Mouse (Mus musculus) spleen, adult 12 weeks (tissue): ENCODE measurements around the gene Prm1.
"Not testable (repeated sequence)": the region's sequence is repeated elsewhere in the genome, so short reads cannot be mapped to it uniquely, and the experiment has no call there.

Experiments
- DNase-seq: peaks from one replicate; pipeline ENCODE4 v3.0.0; 2022; ENCODE audit warnings: low spot score

Gene Prm1

DNA sequence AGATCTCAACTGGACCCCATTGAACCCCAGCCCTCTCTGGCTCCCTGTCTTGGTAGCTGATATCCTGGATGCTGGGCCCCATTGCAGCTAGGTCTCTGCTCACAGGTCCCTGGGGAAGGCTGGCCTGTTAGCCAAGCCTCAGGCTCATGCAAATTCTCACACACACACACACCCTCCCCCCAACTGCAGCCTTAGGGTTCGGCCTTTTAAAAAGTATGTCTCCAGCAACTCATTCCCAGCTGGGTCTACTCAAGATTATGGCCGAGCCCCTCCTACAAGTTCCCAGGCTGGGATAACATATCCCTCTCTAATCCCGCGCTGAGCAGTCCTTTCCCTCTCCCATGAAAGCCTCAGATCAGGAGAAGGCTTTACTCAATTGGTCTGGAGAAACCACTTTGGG, 15.7 kb upstream of the Prm1 start:
- DNase-seq = no peak

DNA sequence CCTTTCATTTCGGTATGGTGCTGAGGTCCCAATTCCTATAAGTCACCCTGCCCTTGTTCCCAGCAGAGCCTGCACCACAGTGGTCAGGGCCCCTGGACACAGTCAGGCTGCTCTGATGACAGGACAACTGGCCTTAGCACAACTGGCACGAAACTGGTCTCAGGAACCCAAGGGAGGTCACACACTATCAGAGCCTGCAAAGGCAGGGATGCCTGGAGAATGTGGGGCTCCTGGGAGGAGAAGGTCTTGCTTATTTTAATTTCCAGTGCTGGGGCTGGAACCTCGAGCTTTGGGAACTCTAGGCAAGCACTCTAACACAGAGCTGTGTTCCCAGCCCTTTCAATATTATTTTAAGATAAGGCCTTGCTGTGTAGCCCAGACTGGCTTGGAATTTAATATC, 14.3 kb upstream of the Prm1 start:
- no peak for DNase-seq

DNA sequence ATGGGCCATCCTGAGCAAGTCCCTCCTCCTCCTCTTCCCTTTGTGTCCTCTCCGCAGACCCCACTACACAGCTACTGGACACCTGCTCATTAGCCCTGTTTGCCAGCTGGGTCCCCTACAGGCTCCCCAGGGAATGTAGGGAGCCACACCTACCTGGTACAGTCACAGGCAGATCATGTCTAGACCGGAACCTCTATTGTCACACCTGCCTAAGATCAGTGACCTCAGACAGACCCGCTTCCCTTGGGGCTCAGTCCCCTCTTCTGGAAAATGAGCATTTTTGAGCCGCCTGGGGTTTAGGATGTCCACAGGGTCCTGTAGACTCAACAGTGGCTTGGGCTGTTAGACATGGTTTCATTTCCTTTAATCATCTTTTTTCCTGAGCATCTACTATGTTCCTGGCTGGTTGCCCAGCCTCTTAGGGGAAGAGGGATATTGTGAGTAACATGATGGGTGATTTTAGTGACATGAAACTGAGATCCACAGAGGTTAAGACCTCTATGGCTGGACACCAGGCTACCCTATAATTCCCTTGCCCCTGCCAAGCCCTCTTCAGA, 13.0 kb upstream of the Prm1 start:
- no peak for DNase-seq

DNA sequence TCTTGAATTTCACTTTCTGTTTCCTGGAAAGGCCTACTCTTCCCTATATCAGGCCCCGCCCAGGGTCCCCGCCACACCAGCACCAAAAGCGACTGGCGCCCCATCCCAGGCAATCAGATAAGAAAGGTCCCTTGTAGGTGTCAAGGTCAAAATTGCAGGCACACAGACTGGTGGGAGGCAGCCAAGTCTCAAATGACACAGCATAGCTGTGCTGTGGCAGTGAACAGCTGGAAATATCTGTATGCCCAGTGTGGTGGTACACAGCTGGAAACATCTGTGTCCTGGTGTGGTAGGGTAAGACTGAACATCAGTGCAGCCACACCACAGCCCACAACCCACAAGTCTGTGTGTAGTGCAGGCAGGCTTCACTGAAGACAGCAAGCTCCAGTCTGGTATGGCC, 9.2 kb upstream of the Prm1 start:
- no peak for DNase-seq

DNA sequence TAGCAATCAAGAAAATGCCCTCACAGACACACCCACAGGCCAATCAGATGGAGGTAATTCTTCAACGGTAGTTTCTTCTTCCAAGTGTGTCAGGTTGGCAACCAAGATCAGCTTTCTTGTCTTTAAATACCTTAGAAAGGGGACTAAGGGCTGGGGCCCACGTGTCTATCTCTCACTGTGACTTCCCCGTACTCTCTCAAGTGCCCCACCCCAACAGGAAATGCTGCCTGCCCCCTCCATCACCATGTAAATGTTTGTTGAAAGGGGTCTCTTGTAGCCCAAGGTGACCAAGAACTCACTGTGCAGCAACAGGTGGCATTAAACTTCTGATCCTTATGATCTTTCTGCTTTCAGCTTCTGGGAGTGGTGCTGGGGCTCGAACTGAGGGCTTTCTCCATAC, 8.1 kb upstream of the Prm1 start:
- DNase-seq = no peak

- no peak for DNase-seq
These were observed 7.3 kb upstream of the Prm1 start, which contains the start of gene Gm11172 for GRCm38 (mm10) chr16:10812865-10813371. Gm11172 (plus strand) TSS chr16:10812915.

DNA sequence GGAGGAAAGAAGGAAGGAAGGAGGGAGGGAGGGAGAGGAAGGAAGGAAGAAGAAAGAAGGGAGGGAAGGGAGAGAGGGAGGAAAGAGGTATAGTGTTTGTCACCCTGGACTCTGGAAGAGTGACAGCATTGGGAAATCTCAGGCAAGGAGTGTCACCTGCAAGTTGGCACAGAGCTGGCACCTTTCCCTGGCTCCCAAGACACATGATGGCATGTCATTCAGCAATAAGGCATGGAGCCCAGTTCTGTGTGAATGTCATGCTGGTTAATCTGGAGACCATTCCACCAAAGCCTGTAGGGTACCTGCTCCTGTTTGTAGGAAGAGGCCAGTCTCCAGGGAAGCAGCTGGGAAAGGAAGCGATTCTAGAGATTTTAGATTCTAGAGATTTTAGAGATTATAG, 4.7 kb upstream of the Prm1 start:
- DNase-seq = no peak

GRCm38 (mm10) chr16:10802420-10802819, 3.2 kb downstream of the Prm1 start:
- DNase-seq = not testable (repeated sequence)

- no peak for DNase-seq
These were observed 9.6 kb downstream of the Prm1 start, which contains the start of gene Prm2 for GRCm38 (mm10) chr16:10796034-10796433. Prm2 (minus strand) TSS chr16:10796134.

DNA sequence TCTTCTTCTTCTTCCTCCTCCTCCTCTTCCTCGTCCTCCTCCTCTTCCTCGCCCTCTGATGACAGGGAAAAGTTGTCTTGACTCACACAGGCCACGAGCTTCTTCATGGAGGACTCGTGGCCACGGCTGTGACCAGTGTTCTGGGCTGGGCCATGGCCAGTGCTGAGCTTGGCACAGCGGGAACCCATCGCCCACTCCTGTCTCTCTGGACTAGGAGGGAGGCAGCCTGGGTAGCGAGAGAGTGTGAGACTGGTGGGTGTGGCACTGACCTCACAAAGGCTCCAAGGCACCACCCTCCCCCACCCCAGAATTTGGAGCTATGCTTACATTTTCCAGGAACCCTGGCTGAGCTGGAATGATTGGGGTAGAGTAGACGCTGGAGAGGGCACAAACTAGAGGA, 14.9 kb downstream of the Prm1 start, which contains the start of gene Prm3:
Prm3 (minus strand) TSS at position 213 of the 400 bp plus-strand sequence.
- DNase-seq = no peak

DNA sequence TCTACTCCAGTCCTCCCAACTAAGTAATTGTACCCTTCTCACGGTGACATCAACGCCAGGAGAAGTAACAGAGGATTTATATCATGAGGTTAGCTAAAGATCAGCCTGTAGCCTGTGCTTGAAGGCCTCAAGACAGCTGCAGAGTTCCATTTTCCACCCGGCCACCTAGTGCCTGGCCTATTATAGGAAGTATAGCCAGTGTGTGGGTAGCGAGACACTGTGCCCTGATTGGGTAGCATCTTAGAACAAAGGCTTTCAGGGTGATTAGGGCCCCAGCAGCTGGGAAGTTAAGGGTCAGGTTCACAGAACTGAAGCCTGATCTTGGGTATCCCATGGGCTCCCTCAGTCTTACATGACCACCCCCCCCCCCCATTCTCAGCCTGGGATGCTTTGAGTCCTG, 16.8 kb downstream of the Prm1 start:
- no peak for DNase-seq

DNA sequence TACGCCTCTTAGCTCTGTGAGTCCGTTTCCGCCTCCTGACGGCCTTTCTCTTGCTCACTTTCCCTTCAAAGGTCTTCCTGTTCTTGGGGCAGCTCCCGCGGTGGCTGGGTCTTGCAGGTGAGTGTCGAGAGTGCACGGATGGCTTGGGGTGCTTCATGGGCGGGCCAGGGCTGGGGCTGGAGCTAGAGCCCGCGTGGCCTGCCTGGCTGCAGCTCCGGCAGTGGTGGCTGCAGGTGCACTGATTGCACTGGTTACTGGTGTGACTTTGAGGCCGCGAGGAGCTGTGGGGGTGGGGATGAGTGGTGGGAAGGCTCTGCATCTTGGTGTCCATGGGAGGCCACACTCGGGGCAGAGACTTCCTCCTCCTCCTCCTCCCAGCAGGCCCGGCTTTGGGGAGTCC, 17.4 kb downstream of the Prm1 start, which contains the start of gene Tnp2:
Tnp2 (minus strand) TSS at position 390 of the 400 bp plus-strand sequence.
- no peak for DNase-seq

DNA sequence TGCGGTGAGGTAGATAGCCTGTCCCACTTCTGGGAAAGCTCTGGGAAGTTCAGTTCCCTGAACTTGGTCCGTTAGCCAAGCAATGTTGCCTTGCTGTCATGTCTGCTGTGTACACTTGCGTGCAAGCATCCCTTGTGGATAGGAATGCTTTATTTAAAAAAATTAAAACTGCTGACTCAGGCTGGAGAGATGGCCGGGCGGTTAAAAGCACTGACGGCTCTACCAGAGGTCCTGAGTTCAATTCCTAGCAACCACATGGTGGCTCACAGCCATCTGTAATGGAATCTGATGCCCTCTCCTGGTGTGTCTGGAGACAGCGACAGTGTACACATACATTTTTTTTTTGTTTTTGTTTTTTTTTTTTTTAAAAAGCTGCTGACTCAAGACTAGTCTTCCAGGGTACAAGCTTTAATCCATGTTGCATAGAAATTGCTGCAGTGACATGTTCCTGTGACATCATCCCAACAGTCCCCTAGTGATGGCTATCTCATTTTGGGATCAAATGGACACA, 18.0 kb downstream of the Prm1 start:
- no peak for DNase-seq

DNA sequence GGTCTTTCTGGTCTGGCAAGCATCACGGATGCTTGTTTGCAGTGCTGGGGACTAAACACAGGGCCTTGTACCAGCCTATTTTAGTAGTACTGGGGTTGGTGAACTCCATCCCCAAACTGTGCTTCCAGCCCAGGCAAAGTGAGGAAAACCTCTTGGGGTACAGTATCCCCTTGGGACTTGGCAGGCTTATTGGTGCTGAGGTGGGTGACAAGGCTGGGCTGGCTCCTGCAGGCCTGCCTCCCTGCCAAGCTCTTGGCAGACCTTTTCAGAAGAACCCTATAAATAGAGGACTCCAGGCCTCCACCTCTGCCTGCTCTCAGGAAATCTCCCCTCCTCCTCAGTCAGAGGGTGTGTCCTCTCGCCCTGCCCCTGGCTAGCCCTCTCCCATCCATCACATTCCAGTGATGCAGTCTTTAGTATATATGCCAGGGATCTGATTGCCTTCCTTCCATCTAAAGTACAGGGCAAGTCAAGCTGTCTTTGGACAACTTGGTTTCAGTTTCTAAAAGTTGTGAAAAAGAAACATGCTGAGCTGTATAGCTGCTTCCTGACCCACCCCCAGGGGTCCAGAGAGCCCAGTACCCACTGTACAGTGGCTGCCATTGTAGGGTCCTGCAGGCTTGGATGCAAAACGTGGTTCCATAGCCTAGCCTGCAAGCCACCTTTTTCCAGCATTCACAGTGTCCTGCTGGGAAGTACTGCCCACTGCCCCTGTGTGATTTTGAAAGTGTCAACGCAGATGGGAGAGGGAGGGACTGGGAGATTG, 18.7 kb downstream of the Prm1 start:
- no peak for DNase-seq

- DNase-seq = peak; percentile 68
These were observed 19.4 kb downstream of the Prm1 start for GRCm38 (mm10) chr16:10786288-10786687.

GRCm38 (mm10) chr16:10785371-10786231, 20.0 kb downstream of the Prm1 start, which contains the start of gene Socs1:
Socs1 (minus strand) TSS chr16:10785536.
- DNase-seq = peak; percentile 78

GRCm38 (mm10) chr16:10784793-10785370, 20.8 kb downstream of the Prm1 start:
- peak; percentile 83 for DNase-seq

- peak; percentile 17 for DNase-seq
These were observed 21.5 kb downstream of the Prm1 start for GRCm38 (mm10) chr16:10783883-10784792.

- no peak for DNase-seq
These were observed 22.2 kb downstream of the Prm1 start for GRCm38 (mm10) chr16:10783451-10783850.

DNA sequence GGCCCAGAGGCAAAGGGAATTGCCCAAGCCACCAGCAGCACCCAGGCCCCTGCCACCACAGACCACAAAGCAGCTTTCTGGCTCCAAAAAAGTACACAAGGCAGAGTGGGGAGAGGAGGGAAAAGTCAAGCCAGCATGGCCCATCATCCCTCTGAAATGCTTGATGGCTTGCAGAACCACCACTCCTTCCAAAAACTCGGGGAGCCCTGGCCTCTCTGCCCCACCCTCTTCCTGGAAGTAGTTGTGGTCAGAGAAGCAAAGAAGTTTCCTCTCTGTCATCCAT, 22.5 kb downstream of the Prm1 start:
- DNase-seq = no peak
